Mouse (Mus musculus): ENCODE data around the gene Ddhd1. TPM values are rescaled to one million over a fixed set of nuclear protein-coding genes. Genes with fewer than 3 reads are reported as not detected.

The Ddhd1 gene
- polyA plus RNA-seq, 1 experiment = 5.5 TPM

DNA sequence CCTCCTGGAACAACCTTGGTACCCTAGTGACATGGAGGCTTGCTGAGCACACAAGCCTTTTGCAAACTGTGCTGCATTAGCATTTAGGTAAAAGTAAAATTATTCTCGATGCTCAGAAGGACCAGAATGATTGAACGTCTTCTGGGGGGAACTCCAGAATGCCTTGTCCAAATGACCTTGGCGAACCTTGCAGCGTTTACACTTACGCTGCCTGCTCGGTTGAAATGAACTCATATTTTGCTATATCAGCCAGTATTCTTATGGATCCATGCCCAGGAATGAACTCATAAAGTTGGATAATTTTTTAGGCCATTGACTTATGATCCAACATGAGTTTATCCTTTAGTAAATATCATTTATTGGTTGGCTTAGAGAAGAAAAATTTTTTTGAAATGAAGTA is 103.6 kb downstream of the Ddhd1 start:
- TF ChIP-seq TCF3 (IDR thresholded peaks at IDR 0.05; ENCODE audit: insufficient read length, low read depth) (no peak), USF1 (IDR thresholded peaks at IDR 0.05; ENCODE audit: low read depth) (no peak), SRF (IDR thresholded peaks at IDR 0.05; ENCODE audit: control insufficient read depth, insufficient read length, low read depth) (no peak), MAX (IDR thresholded peaks at IDR 0.05; ENCODE audit: low read depth) (no peak), POLR2AphosphoS2 (IDR thresholded peaks at IDR 0.05; ENCODE audit: insufficient read length, low read depth) (no peak), REST (IDR thresholded peaks at IDR 0.05; ENCODE audit: insufficient read depth, insufficient read length) (no peak), E2F4 (IDR thresholded peaks at IDR 0.05; ENCODE audit: insufficient read depth) (no peak), POLR2A (IDR thresholded peaks at IDR 0.05; ENCODE audit: insufficient read length, low read depth) (no peak), TCF12 (IDR thresholded peaks at IDR 0.05; ENCODE audit: insufficient read depth, poor library complexity, severe bottlenecking) (no peak), MYOG (IDR thresholded peaks at IDR 0.05; ENCODE audit: control insufficient read depth in 1 of 3, insufficient read depth in 1 of 3, insufficient read length in 2 of 3, low read depth in 2 of 3) (no peak), CEBPB (IDR thresholded peaks at IDR 0.05; ENCODE audit: insufficient read depth, poor library complexity, severe bottlenecking) (no peak), MYOD1 (IDR thresholded peaks at IDR 0.05; ENCODE audit: control insufficient read depth in 1 of 3, insufficient read length in 2 of 3, low read depth in 2 of 3) (no peak)
- Histone ChIP-seq H3K79me2 (ENCODE audit: control insufficient read depth, insufficient read depth) (no peaks in the 10 kb centered on the region), H3K4me3 (no peak overlapping the region), H3K36me3 (ENCODE audit: control insufficient read depth, insufficient read depth) (no peaks in the 10 kb centered on the region), H3K27me3 (ENCODE audit: control insufficient read depth, insufficient read depth, insufficient read length) (no peaks in the 10 kb centered on the region), H3ac (ENCODE audit: control insufficient read depth, insufficient read length) (no peak overlapping the region), H3K4me2 (ENCODE audit: low read depth) (peak overlapping the region; percentile 13)

DNA sequence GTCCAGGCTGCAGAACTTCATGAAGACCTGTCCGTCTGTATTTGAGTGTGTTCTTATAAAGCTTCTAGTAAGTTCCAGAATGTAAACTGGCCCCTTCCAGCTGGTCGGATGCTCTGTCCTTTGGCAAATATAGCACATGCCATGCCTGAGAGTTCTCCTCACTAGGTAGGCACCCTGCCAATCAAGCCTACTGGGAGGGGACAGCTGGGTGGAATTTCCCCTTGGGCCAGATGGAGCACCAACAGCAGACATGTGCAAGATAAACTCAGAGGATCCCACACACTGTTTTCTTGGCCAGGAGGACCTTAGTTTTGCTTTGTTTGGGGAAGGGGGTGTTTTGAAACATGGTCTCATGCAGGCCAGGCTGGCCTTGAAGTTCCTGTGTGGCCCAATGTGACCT is 104.1 kb downstream of the Ddhd1 start:
- Histone ChIP-seq H3ac (ENCODE audit: control insufficient read depth, insufficient read length) (no peak overlapping the region), H3K36me3 (ENCODE audit: control insufficient read depth, insufficient read depth) (no peaks in the 10 kb centered on the region), H3K27me3 (ENCODE audit: control insufficient read depth, insufficient read depth, insufficient read length) (no peaks in the 10 kb centered on the region), H3K4me2 (ENCODE audit: low read depth) (peak overlapping the region; percentile 13), H3K79me2 (ENCODE audit: control insufficient read depth, insufficient read depth) (no peaks in the 10 kb centered on the region), H3K4me3 (no peak overlapping the region)
- TF ChIP-seq E2F4 (IDR thresholded peaks at IDR 0.05; ENCODE audit: insufficient read depth) = no peak
- peak in 2 of 3 experiments; percentile 33 to 61 for TF ChIP-seq MYOD1 (IDR thresholded peaks at IDR 0.05; ENCODE audit: control insufficient read depth in 1 of 3, insufficient read length in 2 of 3, low read depth in 2 of 3)
- TF ChIP-seq MYOG (IDR thresholded peaks at IDR 0.05; ENCODE audit: control insufficient read depth in 1 of 3, insufficient read depth in 1 of 3, insufficient read length in 2 of 3, low read depth in 2 of 3) = peak in 1 of 3 experiments; percentile 63
- TF ChIP-seq MAX (IDR thresholded peaks at IDR 0.05; ENCODE audit: low read depth) = no peak
- TF ChIP-seq REST (IDR thresholded peaks at IDR 0.05; ENCODE audit: insufficient read depth, insufficient read length) = no peak
- no peak for TF ChIP-seq CEBPB (IDR thresholded peaks at IDR 0.05; ENCODE audit: insufficient read depth, poor library complexity, severe bottlenecking)

- TF ChIP-seq REST (IDR thresholded peaks at IDR 0.05; ENCODE audit: insufficient read depth, insufficient read length) (no peak), TCF3 (IDR thresholded peaks at IDR 0.05; ENCODE audit: insufficient read length, low read depth) (no peak), CEBPB (IDR thresholded peaks at IDR 0.05; ENCODE audit: insufficient read depth, poor library complexity, severe bottlenecking) (no peak), MAX (IDR thresholded peaks at IDR 0.05; ENCODE audit: low read depth) (no peak)
- Histone ChIP-seq H3K4me2 (ENCODE audit: low read depth) (no peak overlapping the region), H3K36me3 (ENCODE audit: control insufficient read depth, insufficient read depth) (no peaks in the 10 kb centered on the region), H3ac (ENCODE audit: control insufficient read depth, insufficient read length) (no peak overlapping the region), H3K4me3 (no peak overlapping the region), H3K79me2 (ENCODE audit: control insufficient read depth, insufficient read depth) (no peaks in the 10 kb centered on the region), H3K27me3 (ENCODE audit: control insufficient read depth, insufficient read depth, insufficient read length) (no peaks in the 10 kb centered on the region)
Observed at GRCm38 (mm10) chr14:45552431-45552830, 105.5 kb downstream of the Ddhd1 start.

DNA sequence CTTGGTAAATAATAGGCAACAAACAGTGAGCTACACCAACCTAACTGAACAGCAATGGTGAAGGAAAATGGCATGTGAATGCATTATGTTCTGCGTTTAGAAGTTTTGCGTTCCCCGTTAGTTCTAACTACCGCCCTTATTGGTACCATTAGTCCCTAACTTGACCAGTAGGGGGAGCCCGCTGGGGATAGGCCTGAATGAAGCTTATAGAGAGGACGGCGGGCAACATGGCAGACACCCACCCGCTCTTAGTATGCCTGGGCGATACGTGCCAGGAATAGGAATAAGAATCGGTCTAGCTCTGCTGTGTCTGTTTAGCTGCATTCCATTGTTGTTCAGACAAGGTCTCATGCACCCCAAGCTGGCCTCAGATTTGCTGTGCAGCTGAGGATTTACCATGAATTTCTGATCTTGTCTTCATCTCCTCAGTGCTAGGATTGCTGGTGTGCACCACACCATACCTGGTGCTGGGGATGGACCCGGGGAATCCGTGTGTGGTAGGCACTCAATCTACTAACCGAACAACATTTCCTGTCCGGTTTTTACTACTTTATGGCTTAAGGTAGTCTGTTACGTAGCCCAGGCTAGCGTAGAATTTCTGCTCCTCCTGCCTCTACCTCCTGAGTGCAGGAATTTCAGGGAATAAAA is 106.7 kb downstream of the Ddhd1 start:
- Histone ChIP-seq H3K79me2 (ENCODE audit: control insufficient read depth, insufficient read depth) (no peaks in the 10 kb centered on the region), H3K4me2 (ENCODE audit: low read depth) (no peak overlapping the region), H3ac (ENCODE audit: control insufficient read depth, insufficient read length) (no peak overlapping the region), H3K4me3 (no peak overlapping the region), H3K36me3 (ENCODE audit: control insufficient read depth, insufficient read depth) (no peaks in the 10 kb centered on the region), H3K27me3 (ENCODE audit: control insufficient read depth, insufficient read depth, insufficient read length) (no peaks in the 10 kb centered on the region)
- TF ChIP-seq MAX (IDR thresholded peaks at IDR 0.05; ENCODE audit: low read depth) (no peak), TCF12 (IDR thresholded peaks at IDR 0.05; ENCODE audit: insufficient read depth, poor library complexity, severe bottlenecking) (no peak), MYOD1 (IDR thresholded peaks at IDR 0.05; ENCODE audit: control insufficient read depth in 1 of 3, insufficient read length in 2 of 3, low read depth in 2 of 3) (no peak), E2F4 (IDR thresholded peaks at IDR 0.05; ENCODE audit: insufficient read depth) (no peak), POLR2A (IDR thresholded peaks at IDR 0.05; ENCODE audit: insufficient read length, low read depth) (no peak), TCF3 (IDR thresholded peaks at IDR 0.05; ENCODE audit: insufficient read length, low read depth) (no peak), REST (IDR thresholded peaks at IDR 0.05; ENCODE audit: insufficient read depth, insufficient read length) (no peak), POLR2AphosphoS2 (IDR thresholded peaks at IDR 0.05; ENCODE audit: insufficient read length, low read depth) (no peak), SRF (IDR thresholded peaks at IDR 0.05; ENCODE audit: control insufficient read depth, insufficient read length, low read depth) (no peak), USF1 (IDR thresholded peaks at IDR 0.05; ENCODE audit: low read depth) (no peak), MYOG (IDR thresholded peaks at IDR 0.05; ENCODE audit: control insufficient read depth in 1 of 3, insufficient read depth in 1 of 3, insufficient read length in 2 of 3, low read depth in 2 of 3) (no peak), CEBPB (IDR thresholded peaks at IDR 0.05; ENCODE audit: insufficient read depth, poor library complexity, severe bottlenecking) (no peak)

GRCm38 (mm10) chr14:45550010-45550647 is 107.8 kb downstream of the Ddhd1 start:
- no peak overlapping the region for H3ac ChIP-seq (ENCODE audit: control insufficient read depth, insufficient read length)
- H3K4me3 ChIP-seq = no peak overlapping the region
- no peaks in the 10 kb centered on the region for H3K27me3 ChIP-seq (ENCODE audit: control insufficient read depth, insufficient read depth, insufficient read length)
- TF ChIP-seq MYOD1 (IDR thresholded peaks at IDR 0.05; ENCODE audit: control insufficient read depth in 1 of 3, insufficient read length in 2 of 3, low read depth in 2 of 3) (no peak), TCF12 (IDR thresholded peaks at IDR 0.05; ENCODE audit: insufficient read depth, poor library complexity, severe bottlenecking) (no peak), REST (IDR thresholded peaks at IDR 0.05; ENCODE audit: insufficient read depth, insufficient read length) (no peak), SRF (IDR thresholded peaks at IDR 0.05; ENCODE audit: control insufficient read depth, insufficient read length, low read depth) (no peak), POLR2A (IDR thresholded peaks at IDR 0.05; ENCODE audit: insufficient read length, low read depth) (no peak), E2F4 (IDR thresholded peaks at IDR 0.05; ENCODE audit: insufficient read depth) (no peak), CEBPB (IDR thresholded peaks at IDR 0.05; ENCODE audit: insufficient read depth, poor library complexity, severe bottlenecking) (no peak), MAX (IDR thresholded peaks at IDR 0.05; ENCODE audit: low read depth) (no peak), USF1 (IDR thresholded peaks at IDR 0.05; ENCODE audit: low read depth) (no peak), POLR2AphosphoS2 (IDR thresholded peaks at IDR 0.05; ENCODE audit: insufficient read length, low read depth) (no peak), TCF3 (IDR thresholded peaks at IDR 0.05; ENCODE audit: insufficient read length, low read depth) (no peak), MYOG (IDR thresholded peaks at IDR 0.05; ENCODE audit: control insufficient read depth in 1 of 3, insufficient read depth in 1 of 3, insufficient read length in 2 of 3, low read depth in 2 of 3) (no peak)
- no peak overlapping the region for H3K4me2 ChIP-seq (ENCODE audit: low read depth)
- H3K79me2 ChIP-seq (ENCODE audit: control insufficient read depth, insufficient read depth) = no peaks in the 10 kb centered on the region
- H3K36me3 ChIP-seq (ENCODE audit: control insufficient read depth, insufficient read depth) = no peaks in the 10 kb centered on the region

Data from myocyte (in vitro differentiated cells).